Mouse (Mus musculus) liver, adult 2 months (tissue): ENCODE data around the gene Ppp2r1a.

Source experiments
- CTCF ChIP-seq: fragments of 200-500 bp; IDR thresholded peaks from 2 replicates; pipeline ENCODE4 v1.5.1; 2011; ENCODE audit warnings: low read depth, low read length, control low read depth
- POLR2A ChIP-seq: fragments of 200-500 bp; IDR thresholded peaks from 2 replicates; pipeline ENCODE4 v1.6.1; 2011; ENCODE audit warnings: low read length, control low read depth; ENCODE audit not compliant: insufficient read depth; ENCODE audit errors: extremely low read depth

DNA sequence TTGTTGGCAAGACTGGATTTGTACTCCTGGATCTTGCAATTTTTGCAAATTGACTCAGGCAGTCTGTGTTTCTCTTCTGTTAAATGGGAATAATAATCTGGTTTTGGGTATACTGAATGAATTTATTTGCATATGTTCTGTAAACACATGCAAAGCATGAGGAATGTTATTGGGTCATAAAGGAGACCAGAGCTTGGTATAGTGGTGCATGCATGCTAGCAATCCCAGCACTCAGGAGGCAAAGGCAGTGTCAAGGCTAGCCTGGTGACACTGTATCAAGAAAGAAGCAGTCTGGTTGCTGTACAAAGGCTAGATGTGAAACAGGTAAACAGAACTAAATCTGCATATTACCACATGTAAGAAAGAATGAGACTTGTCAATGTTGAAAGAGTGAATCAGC, 1.5 kb downstream of the Ppp2r1a start:
- no peak for TF ChIP-seq CTCF
- no peak for TF ChIP-seq POLR2A
